Mouse (Mus musculus) stomach, embryonic 14.5 days (tissue): ENCODE data around the gene Jmjd1c. TPM values are rescaled to one million over a fixed set of nuclear protein-coding genes. Genes with fewer than 3 reads are reported as not detected.

Source experiments
- ATAC-seq: fragments of 200-750 bp; cut with Nextera tagmentation; 2 replicates; pipeline ENCODE4 v1.8.0; 2017; ENCODE audit warnings: low read depth, moderate TSS enrichment; ENCODE audit not compliant: insufficient number of reproducible peaks, insufficient read depth, low FRiP score
- H3K27ac ChIP-seq: fragments of 300-500 bp; sonication (generic); 2 replicates; pipeline ENCODE4 v1.5.1; 2014; ENCODE audit warnings: mild to moderate bottlenecking, low read length, moderate library complexity, mixed read lengths
- H3K27me3 ChIP-seq: fragments of 300-500 bp; sonication (generic); 2 replicates; pipeline ENCODE4 v1.6.1; 2014; ENCODE audit warnings: low read length, control low read depth, mixed read lengths; ENCODE audit not compliant: control insufficient read depth, insufficient read depth
- H3K36me3 ChIP-seq: fragments of 300-500 bp; sonication (generic); 2 replicates; pipeline ENCODE4 v1.6.1; 2014; ENCODE audit warnings: mild to moderate bottlenecking, control low read depth, low read length, moderate library complexity, mixed read lengths; ENCODE audit not compliant: control insufficient read depth, insufficient read depth
- H3K4me1 ChIP-seq: fragments of 300-500 bp; sonication (generic); 2 replicates; pipeline ENCODE4 v1.6.1; 2014; ENCODE audit warnings: low read length, control low read depth, mixed read lengths; ENCODE audit not compliant: control insufficient read depth, insufficient read depth
- H3K4me2 ChIP-seq: fragments of 300-500 bp; sonication (generic); replicated peaks from 2 replicates; pipeline ENCODE4 v1.6.1; 2014; ENCODE audit warnings: low read depth, low read length, control low read depth
- H3K4me3 ChIP-seq: fragments of 300-500 bp; sonication (generic); 2 replicates; pipeline ENCODE4 v1.5.1; 2014; ENCODE audit warnings: low read depth, low read length, control low read depth
- H3K9ac ChIP-seq: fragments of 300-500 bp; sonication (generic); replicated peaks from 2 replicates; pipeline ENCODE4 v1.6.1; 2014; ENCODE audit warnings: low read depth, mild to moderate bottlenecking, control low read depth, low read length, moderate library complexity, mixed read lengths
- H3K9me3 ChIP-seq: fragments of 300-500 bp; sonication (generic); 2 replicates; pipeline ENCODE4 v1.6.1; 2016; ENCODE audit warnings: low read depth, low read length, control low read depth; ENCODE audit not compliant: control insufficient read depth
- WGBS: fragments of 180-500 bp; shearing (Covaris S2); extraction: QIAGEN DNeasy Blood & Tissue Kit; methylation state at CpG from one replicate; pipeline ENCODE4 v1.1.7; 2014; 5-methylcytosine and 5-hydroxymethylcytosine counted together
- polyA plus RNA-seq: library from polyadenylated mRNA; unstranded; fragments of >200 nt; fragmentation: Nextera tagmentation; extraction: Ambion mirVana; gene quantifications from 2 replicates; pipeline ENCODE4 v1.2.1, GENCODE M21; 2014

Jmjd1c gene
- polyA plus RNA-seq, 1 experiment from 2014 or later, result 58.2 TPM

GRCm38 (mm10) chr10:67284311-67284710, 188.4 kb downstream of the Jmjd1c start:
- no peak for ATAC-seq
- Histone ChIP-seq H3K9ac (peak overlapping the region; percentile 89), H3K4me2 (peak overlapping the region; percentile 87), H3K4me1 (peaks cover 12% of the 10 kb centered on the region; the same call in 1 of the 2 replicates), H3K36me3 (no peaks in the 10 kb centered on the region), H3K4me3 (peak overlapping the region; percentile 84), H3K27ac (peak overlapping the region; percentile 77; the same call in 1 of the 2 replicates), H3K9me3 (no peaks in the 10 kb centered on the region), H3K27me3 (no peaks in the 10 kb centered on the region)
- WGBS, result under 1% methylated on average over 10 of the region's 10 CpGs

GRCm38 (mm10) chr10:67284761-67285175, 188.8 kb downstream of the Jmjd1c start:
- Histone ChIP-seq H3K36me3 (no peaks in the 10 kb centered on the region), H3K9ac (peak overlapping the region; percentile 89), H3K27me3 (no peaks in the 10 kb centered on the region), H3K27ac (peak overlapping the region; percentile 77; the same call in 1 of the 2 replicates), H3K9me3 (no peaks in the 10 kb centered on the region), H3K4me1 (peaks cover 12% of the 10 kb centered on the region; the same call in 1 of the 2 replicates), H3K4me2 (peak overlapping the region; percentile 87), H3K4me3 (peak overlapping the region; percentile 84)
- WGBS, result under 1% methylated on average over 34 of the region's 41 CpGs
- peak; percentile 66 for ATAC-seq

GRCm38 (mm10) chr10:67285176-67285814, 189.4 kb downstream of the Jmjd1c start, which contains the start of gene Nrbf2:
Gene Nrbf2 (minus strand): TSS chr10:67285305.
- Histone ChIP-seq H3K27me3 (no peaks in the 10 kb centered on the region), H3K4me2 (peak within 1 kb of the TSS; percentile 87), H3K36me3 (no peaks in the 10 kb centered on the region), H3K9ac (peak within 1 kb of the TSS; percentile 89), H3K4me3 (peak within 1 kb of the TSS; percentile 84), H3K27ac (peak within 1 kb of the TSS; percentile 77; the same call in 1 of the 2 replicates), H3K9me3 (no peaks in the 10 kb centered on the region), H3K4me1 (peaks cover 12% of the 10 kb centered on the region; the same call in 1 of the 2 replicates)
- 2% methylated on average over 46 of the region's 52 CpGs for WGBS
- peak; percentile 88 for ATAC-seq

- 72% methylated on average over 3 of the region's 3 CpGs for WGBS
- ATAC-seq, result no peak
- Histone ChIP-seq H3K4me2 (no peak overlapping the region), H3K4me1 (peaks cover 12% of the 10 kb centered on the region; the same call in 1 of the 2 replicates), H3K36me3 (no peaks in the 10 kb centered on the region), H3K27ac (no peak overlapping the region), H3K27me3 (no peaks in the 10 kb centered on the region), H3K9ac (no peak overlapping the region), H3K4me3 (no peak overlapping the region), H3K9me3 (no peaks in the 10 kb centered on the region)
Measured at GRCm38 (mm10) chr10:67287877-67288276, 192.0 kb downstream of the Jmjd1c start.

GRCm38 (mm10) chr10:67290622-67291021, 194.7 kb downstream of the Jmjd1c start:
- Histone ChIP-seq H3K4me1 (no peaks in the 10 kb centered on the region), H3K9ac (no peak overlapping the region), H3K36me3 (no peaks in the 10 kb centered on the region), H3K4me2 (no peak overlapping the region), H3K4me3 (no peak overlapping the region), H3K9me3 (no peaks in the 10 kb centered on the region), H3K27me3 (no peaks in the 10 kb centered on the region), H3K27ac (no peak overlapping the region)
- 62% methylated on average over 4 of the region's 4 CpGs for WGBS
- no peak for ATAC-seq

- H3K4me1 ChIP-seq, result no peaks in the 10 kb centered on the region
- no peak overlapping the region for H3K9ac ChIP-seq
- 38% methylated on average over 8 of the region's 8 CpGs for WGBS
- no peak for ATAC-seq
- no peaks in the 10 kb centered on the region for H3K27me3 ChIP-seq
- H3K4me3 ChIP-seq, result no peak overlapping the region
- no peaks in the 10 kb centered on the region for H3K36me3 ChIP-seq
- H3K27ac ChIP-seq, result no peak overlapping the region
- no peak overlapping the region for H3K4me2 ChIP-seq
- no peaks in the 10 kb centered on the region for H3K9me3 ChIP-seq
Measured at GRCm38 (mm10) chr10:67291087-67291486, 195.2 kb downstream of the Jmjd1c start.

- Histone ChIP-seq H3K36me3 (no peaks in the 10 kb centered on the region), H3K27me3 (no peaks in the 10 kb centered on the region), H3K9me3 (no peaks in the 10 kb centered on the region), H3K9ac (no peak overlapping the region), H3K4me2 (no peak overlapping the region), H3K4me3 (no peak overlapping the region), H3K27ac (no peak overlapping the region), H3K4me1 (no peaks in the 10 kb centered on the region)
- no peak for ATAC-seq
- WGBS, result 66% methylated on average over 5 of the region's 5 CpGs
Measured at GRCm38 (mm10) chr10:67295331-67295730, 199.4 kb downstream of the Jmjd1c start.

- no peaks in the 10 kb centered on the region for H3K36me3 ChIP-seq
- H3K4me3 ChIP-seq, result no peak overlapping the region
- no peak overlapping the region for H3K9ac ChIP-seq
- ATAC-seq, result no peak
- H3K27ac ChIP-seq, result no peak overlapping the region
- H3K9me3 ChIP-seq, result no peaks in the 10 kb centered on the region
- no peaks in the 10 kb centered on the region for H3K27me3 ChIP-seq
- H3K4me2 ChIP-seq, result no peak overlapping the region
- WGBS, result 64% methylated on average over 7 of the region's 7 CpGs
- no peaks in the 10 kb centered on the region for H3K4me1 ChIP-seq
Measured at GRCm38 (mm10) chr10:67295938-67296466, 200.1 kb downstream of the Jmjd1c start.
